Mouse (Mus musculus): ENCODE results near the gene Gpx4.
"Not testable (repeated sequence)": the region's sequence is repeated elsewhere in the genome, so short reads cannot be mapped to it uniquely, and the experiment has no call there.

Gpx4 gene

DNA sequence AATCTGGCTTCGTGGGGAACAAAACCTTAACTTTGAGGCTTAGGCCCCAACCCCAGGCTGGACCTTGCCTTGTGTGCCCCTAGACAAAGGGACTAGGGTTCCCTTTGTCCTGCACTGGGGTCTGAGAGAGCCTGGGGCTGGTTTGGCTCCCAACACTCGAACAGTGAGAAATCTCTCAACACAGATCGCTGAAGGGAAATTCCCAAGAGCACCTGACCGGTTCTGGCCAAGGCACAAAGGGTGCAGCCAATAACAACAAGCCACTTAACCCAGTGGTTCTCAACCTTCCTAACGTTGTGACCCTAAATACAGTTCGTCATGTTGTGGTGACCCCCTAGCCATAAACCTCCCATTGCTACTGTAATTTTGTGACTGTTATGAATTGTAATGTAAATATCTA lies 3.3 kb downstream of the Gpx4 start:
- no peak for DNase-seq (ENCODE audit: low spot score in 2 of 2)

DNA sequence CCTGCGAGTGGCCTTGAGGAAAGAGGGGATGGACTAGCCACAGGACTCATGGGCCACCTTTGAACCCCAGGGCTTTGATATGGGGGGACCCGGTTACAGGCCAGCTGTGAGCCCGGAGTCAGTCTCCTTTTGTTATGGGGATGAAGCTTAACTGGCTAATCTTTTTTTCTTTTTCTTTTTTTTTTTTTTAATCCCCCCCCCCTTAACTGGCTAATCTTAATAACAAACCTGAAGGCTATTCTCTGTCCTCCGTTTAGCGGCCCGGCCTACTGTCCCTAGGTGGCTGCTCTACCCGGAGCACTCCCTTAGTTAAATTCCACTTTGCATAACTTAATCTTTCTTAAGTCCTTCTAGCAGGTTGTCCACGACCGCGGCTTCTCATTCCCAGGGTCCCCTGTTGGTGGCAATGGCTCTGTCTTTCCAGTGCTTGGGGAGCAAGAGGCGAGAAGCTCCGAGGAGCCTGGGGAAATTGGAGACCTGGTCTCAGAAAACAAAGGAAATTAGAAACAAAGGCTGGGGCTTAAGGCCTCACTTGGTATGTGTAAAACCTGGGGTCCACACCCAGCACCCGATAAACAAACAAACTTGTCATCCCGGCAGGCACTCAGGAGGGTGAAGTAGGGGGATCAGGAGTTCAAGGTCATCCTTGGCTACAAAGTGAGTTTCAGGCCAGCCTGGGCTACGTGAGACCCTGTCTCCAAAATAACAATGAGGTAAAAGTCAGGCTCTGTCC lies 4.1 kb downstream of the Gpx4 start:
- DNase-seq (ENCODE audit: low spot score in 2 of 2): no peak

DNA sequence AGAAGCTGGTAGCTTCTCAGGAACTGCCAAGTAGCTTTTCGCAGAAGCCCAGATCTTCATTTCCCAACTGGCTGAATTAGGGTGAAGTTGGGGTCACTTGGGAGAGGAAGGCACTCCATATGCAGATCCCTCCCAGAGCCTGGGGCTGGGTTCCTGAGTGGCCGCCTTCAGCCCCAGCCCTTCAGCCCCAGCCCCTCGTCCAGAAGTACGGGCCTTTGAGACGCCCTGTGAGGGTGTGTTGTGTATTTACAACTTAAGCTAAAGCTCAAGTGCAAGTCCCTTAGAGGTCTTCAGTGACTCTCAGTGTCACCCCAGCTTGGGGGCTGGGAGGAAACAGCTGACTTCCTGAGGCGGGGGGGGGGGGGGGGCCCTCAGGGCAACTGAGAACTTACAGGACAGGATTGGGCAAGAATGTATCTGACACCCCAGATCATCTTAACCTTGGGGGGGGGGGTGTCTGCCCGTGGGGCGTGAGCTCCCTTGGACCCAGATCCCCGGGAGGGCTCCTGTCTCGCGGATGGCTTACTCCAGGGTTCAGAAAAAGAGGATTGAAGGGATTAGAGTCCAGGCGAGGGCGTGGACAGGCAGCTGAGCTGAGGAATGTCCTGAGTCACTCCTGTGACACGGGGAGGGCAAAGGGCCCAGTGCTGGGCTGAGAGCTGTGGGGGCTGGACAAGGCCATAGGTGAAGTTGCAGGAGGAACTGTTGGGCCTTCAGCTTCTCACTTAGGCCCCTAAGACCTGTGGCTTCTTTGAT lies 4.8 kb downstream of the Gpx4 start:
- no peak for DNase-seq (ENCODE audit: low spot score in 2 of 2)

DNA sequence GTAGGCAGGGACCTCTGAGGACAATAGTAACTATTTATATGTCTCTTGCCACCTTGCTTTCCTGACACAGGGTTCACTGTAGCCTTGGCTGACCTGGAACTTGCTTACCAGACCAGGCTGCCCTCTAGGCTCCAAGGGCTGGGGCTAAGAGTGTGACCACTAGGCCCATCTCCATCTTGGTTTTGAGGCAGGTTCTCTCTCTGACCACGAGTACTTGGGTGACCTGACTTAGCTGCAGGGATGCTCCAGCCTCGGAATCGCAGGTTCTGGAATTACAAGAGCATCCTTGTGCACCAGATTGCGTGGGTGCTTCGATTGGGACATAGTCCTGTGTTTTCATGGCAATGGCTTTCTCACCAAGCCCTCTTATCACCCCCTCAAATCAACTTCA lies 5.4 kb downstream of the Gpx4 start:
- no peak for DNase-seq (ENCODE audit: low spot score in 2 of 2)

DNA sequence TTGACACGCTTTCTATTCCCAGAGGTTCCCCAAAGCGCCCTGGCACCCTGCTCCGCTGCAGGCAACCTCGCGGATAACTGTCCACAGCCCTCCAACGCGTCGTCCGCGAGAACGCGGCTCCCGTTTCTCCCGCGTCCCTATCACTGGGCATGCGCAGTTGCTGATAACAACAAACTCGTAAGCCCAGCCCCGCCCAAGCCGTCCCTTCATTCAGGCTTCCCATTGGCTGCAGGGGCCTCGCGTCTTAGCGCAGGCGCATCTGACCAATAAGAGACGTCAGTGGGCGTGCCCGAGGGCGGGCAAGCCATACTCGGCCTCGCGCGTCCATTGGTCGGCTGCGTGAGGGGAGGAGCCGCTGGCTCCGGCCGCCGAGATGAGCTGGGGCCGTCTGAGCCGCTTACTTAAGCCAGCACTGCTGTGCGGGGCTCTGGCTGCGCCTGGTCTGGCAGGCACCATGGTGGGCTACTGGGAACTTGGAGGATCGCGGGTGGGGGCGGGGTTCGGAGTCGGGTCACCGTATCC lies 6.4 kb downstream of the Gpx4 start:
- peak; percentile 100 for DNase-seq (ENCODE audit: low spot score in 2 of 2)

DNA sequence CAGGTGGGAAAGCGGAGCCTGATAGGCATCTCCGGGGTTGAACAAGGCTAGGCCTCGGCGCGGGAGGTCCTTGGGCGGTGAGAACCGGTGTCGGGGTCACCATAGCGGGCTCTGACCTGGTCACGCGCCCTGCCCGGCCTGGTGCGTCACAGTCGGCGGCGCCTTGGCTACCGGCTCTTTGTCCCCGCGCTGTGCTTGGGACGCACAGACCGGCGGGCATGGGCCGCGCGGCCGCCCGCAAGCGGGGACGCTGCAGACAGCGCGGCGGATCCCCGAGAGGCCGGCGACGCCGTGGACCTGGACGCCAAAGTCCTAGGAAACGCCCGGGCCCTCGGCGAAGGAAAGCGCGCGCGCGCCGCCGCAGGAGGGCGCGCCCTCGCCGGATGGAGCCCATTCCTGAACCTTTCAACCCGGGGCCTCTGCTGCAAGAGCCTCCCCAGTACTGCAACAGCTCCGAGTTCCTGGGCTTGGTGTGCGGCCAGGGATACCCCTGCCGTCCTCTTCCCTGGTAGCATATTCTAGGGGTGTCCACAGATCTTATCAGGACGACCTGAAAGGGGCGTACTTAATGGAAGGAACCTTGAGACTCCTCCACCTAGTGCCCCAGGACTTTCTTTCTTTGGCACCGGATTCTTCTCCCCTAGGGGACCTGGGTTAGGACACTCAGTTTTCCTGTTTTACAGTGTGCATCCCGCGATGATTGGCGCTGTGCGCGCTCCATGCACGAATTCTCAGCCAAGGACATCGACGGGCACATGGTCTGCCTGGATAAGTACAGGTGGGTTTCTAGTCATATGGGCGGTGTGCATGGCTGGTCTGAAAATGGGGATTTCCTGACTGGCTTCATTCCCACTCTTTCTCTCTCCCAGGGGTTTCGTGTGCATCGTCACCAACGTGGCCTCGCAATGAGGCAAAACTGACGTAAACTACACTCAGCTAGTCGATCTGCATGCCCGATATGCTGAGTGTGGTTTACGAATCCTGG lies 7.2 kb downstream of the Gpx4 start:
- peak; percentile 55 to 66 for DNase-seq (ENCODE audit: low spot score in 2 of 2)

DNA sequence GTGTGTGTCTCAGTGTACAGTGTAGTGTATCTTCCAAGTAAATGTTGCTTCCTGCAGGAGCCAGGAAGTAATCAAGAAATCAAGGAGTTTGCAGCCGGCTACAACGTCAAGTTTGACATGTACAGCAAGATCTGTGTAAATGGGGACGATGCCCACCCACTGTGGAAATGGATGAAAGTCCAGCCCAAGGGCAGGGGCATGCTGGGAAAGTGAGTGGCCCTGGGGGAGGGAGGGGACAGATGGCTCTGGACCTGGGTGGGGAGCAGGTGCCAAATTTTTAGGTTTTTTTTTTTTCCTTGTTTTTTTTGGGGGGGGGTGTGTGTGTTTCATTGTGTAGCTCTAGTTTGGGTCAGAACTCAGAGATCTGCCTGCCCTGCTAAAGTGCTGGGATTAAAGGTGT lies 7.9 kb downstream of the Gpx4 start:
- not testable (repeated sequence) for DNase-seq (ENCODE audit: low spot score in 2 of 2)

DNA sequence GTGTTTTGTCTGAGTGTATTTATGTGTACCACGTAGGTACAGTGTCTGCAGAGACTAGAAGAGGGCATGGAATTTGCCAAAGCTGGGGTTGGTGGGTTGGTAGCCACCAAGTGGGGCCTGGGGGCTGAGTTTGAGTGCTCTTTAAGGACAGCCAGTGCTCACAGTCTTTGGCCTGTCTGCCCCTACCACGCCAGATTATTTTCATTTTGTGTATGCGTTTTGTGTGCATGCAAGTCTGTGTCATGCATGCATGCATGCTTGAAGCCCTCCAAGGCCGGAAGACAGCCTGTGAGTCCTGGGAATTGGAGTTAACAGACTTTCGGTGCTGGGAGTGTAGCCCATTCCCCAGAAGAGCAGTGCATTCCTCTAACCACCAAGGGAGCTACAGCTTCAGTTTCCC lies 8.4 kb downstream of the Gpx4 start:
- DNase-seq (ENCODE audit: low spot score in 2 of 2): no peak

DNA sequence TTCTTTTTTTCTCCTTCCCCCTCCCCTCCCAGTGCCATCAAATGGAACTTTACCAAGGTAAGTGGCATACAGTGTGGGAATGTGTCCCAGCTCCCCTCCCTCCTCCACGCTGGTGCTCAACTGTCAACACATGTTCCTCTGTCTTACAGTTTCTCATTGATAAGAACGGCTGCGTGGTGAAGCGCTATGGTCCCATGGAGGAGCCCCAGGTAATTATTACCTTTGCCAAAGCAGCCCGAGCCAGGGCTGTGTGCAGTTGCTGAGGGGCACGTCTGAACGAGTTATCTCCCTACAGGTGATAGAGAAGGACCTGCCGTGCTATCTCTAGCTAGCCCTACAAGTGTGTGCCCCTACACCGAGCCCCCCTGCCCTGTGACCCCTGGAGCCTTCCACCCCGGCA lies 8.9 kb downstream of the Gpx4 start:
- no peak for DNase-seq (ENCODE audit: low spot score in 2 of 2)

DNA sequence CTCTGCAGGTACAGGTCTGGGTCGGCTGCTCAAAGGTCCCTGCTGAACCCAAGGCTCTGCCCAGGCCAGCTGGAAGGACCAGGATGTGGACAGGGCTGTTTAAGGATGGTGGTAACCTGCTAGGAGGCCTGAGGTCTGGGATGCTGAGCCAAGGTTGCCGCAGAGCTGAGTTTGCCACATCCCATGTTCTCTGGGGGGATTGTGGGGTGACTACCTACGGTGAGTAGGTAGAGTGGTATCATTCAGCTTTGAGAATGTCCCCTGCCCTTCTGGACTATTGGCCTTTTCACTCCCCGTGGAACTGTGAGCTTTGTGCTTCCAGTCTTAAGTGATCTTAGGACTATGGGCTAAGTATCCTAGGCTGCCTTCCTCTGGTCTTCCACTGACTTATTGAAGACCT lies 9.5 kb downstream of the Gpx4 start:
- DNase-seq (ENCODE audit: low spot score in 2 of 2): no peak

DNA sequence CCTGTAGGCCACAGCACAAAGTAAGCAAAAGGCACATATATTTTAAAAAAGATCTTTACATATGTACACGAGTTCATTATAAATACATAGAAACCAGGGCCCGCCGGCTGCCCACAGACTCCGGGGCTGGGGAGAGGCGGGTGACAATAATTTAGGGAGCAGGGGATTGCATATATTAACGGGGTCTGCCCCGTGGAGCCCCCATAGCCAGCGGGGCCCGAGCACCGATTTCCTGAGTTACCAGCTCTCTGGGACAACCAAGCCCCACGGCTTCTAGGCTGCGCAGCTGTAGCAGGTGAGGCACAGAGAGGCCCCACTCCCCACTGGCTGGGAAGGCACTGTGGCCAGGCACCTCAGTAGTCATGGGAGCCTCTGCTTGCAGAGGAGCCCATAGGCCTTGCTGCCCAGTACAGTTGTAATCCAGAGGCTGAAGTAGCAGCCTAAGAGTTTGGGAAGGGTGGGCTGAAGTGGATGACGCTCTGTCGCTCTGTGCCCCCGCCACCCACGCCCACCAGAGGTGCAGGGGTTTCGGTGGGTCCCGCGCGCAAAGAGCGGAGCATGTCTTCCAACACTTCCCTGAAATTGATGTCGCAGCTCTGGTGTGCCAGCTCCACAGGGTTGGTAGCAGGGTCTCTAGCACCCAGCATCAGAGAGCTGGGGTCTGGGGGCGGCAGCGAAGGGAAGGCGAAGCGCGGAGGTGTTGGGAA lies 10.2 kb downstream of the Gpx4 start:
- DNase-seq (ENCODE audit: low spot score in 2 of 2): no peak

DNA sequence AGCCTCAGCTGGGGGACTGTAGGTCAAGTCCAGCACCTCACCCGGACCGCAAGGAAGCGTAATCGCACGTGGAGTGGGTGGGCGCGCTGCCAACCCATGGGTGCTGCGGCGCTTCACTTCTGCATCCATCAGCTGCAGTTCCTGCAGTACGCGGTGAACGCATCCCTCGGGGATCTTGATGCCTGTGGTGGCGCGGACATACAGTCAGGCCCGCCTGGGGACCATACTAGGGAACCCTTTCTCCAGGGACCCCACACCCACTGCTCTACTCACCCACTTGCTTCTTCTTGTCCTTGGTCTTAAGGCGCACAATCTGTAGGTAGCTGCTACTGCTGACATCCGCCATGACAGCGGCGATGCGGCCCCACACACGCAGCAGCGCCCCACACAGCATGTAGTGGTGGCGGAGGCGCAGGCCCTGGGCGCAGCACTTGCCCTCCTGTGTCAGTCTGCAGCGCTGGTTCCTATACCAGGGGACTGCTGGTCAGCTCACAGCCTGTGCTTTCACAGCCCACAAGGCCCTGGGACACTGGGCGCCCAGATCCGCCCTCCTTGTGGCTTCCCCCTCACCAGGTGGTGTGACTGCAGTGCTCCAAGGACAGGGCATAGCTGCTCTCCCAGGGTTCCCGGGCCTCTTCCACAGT lies 10.8 kb downstream of the Gpx4 start:
- no peak for DNase-seq (ENCODE audit: low spot score in 2 of 2)

DNA sequence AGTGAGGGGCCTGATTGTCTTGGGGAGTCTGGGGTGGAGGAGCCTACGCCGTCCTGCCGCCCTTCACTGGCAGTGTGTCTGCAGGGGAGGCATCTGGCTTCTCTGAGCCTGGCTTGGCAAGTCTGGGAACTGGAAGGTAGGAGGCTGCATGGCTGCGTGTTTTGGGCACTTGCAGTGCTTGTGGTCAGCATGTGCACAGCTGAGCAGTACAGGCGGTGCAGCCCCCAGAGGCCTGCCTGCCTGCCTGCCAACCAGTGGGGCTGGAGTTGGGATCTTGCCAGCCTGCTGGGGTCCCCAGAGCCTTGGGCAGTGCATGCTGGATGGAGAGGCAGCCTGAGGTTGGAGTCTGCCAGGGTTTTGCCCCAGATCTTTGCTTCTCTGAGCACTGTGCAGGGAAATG lies 16.1 kb downstream of the Gpx4 start:
- DNase-seq (ENCODE audit: low spot score in 2 of 2): no peak

DNA sequence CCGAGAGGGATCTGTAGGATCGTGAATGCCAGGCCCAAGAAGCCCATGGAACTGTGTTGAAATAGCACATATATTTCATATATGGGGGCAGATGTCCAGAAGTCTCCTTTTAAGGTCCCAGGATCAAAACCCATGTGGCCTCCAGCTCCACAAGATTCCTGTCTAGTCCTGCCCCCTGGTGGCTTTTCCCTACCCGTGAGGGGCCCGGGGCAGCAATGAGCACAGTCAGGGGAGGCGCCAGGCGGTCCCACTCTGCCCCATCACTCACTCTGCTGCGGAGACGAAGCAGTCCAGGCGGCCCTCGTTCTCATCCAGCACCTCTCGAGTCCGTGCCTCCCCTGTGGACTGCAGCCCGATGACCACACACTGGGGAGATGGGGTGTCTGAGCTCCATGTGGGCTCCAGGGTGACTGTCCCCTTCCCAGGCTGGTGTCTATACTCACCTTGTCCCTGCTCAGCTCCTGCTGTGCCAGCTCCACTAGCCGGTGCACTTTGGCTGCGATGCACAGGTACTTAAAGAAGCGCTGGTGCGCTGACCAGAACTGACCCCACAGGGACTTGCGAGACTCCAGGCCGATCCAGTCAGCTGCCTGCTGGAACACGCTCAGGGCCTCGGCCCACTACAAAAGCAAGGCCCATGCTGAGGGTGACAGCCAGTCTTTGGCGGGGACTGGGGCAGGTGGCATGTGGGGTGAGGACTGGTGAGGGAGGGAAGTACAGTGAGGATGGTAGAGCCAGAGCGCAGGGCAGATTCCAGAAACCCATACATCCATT lies 17.1 kb downstream of the Gpx4 start:
- no peak for DNase-seq (ENCODE audit: low spot score in 2 of 2)

DNA sequence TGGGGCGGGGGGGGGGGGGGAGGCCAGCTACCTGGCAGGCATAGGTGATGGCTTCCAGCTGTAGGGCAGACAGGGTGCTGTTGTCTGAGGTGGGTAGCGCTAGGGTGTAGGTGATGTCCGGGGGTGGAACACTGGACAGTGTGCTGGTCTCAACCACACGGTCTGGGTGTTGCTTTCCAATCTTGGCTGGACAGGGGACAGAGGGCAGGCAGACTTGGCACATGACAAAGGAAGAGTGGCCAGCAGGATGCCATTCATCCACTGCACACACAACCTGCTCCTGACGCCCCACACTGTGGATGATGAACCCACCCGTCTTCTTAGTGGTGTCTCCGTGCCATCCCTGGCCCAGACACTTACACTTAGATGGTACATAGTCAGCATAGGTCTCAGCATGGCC lies 22.3 kb downstream of the Gpx4 start:
- no peak for DNase-seq (ENCODE audit: low spot score in 2 of 2)

DNA sequence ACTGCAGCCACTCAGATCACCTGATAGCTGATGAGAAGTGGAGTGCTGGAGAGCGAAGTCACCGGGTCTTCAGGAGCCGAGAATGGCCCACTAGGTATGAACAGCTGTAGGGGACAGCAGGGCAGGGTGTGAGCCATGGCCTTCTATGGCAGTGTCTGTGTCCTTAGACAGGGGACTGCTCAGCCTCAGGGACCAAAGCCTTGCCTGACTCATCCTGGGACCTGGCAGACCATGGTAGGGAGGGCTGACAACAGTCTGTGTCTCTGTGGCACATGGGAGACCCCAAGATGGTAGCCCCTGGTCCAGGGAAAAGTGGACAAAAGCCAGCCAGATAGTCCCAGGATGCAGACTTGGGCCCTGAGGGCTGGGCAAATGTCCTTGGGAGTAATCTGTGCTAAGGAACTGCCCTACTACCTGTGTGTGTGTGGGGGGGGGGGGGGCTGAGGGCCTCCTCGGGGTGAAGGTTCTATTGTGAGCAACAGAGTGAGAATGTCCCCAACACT lies 23.0 kb downstream of the Gpx4 start:
- DNase-seq (ENCODE audit: low spot score in 2 of 2): no peak

DNA sequence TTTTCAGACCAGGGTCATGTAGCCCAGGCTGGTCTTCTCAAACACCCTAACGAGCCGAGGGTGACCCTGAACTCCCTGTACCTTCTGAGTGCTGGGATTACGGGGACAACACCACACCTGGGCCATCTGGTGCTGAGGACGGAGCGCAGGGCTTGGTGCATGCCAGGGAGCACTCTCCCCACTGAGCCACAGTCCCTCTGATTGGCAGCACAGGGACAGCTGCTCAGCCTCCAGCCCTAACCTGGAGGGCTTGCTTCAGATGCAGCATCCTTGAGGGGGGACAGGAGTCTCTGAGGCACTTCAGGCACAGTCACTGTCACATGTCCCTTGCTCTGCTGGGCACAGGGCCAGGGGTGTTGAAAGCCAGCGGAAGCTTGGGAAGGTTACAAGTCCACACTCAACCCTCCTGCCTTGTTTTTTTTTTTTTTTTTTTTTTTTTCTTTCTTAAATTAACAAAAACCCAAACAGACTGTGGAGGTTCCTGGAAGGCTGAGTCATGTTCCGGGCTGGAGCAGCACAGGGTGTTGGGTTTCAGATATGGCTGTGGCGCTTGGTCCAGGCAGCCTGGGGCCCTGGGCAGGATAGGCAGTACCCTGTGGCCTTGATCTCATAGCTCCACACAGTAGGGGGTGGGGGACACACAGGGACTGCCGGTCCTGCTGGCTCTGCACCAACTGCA lies 24.0 kb downstream of the Gpx4 start:
- peak; percentile 45 to 67 for DNase-seq (ENCODE audit: low spot score in 2 of 2)

DNA sequence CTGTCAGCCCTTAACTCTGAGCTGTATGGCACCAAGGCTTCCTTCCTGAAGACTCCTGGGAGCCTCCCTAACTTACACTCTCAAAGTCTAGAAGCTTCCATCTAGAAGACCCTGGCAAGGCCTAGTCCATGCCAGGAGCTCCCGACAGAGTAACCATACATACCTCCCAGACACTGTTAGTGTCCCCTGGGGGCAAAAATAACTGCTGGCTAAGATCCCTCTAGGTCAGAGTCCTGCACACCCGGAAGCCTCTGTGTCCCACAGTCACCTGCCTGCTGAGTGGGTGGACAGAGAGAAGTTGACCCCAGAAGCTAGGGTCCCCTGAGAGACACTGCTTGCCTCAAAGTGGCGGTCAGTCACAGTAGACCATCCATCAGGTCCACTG lies 24.5 kb downstream of the Gpx4 start:
- no peak for DNase-seq (ENCODE audit: low spot score in 2 of 2)

Measured in spleen, postnatal 36 days (tissue).